ENCODE assay signal across 33 mouse cellular contexts in genomic region chr12:103292366-103292765, GRCm38 (mm10). TPM values are rescaled to one million over a fixed set of nuclear protein-coding genes. Genes with fewer than 3 reads are reported as not detected.
"Had no signal": no experiment of that assay in that cellular context is flagged by ENCODE, and none has a peak within 500 bp of the region (broad histone marks: within the 10 kb centered on the region; RNA-seq: fewer than 3 reads in every experiment).

No protein-coding gene starts in this region.

- H3K4me2 ChIP-seq: heart, embryonic 12.5 days; hindbrain, embryonic 13.5 days; hindbrain, embryonic 15.5 days; limb, embryonic 13.5 days; limb, embryonic 15.5 days; liver, embryonic 12.5 days had no signal

- H3K4me1 ChIP-seq: hindbrain, embryonic 15.5 days; liver, embryonic 12.5 days had no signal

- DNase-seq: gastrocnemius, adult 2 months; gastrocnemius, postnatal 10 days; gastrocnemius, postnatal 25 days; heart, adult 18-20 months; heart, postnatal 10 days; heart, postnatal 4 days; kidney, adult 18-20 months; kidney, adult 8-10 months; kidney, postnatal 10 days; kidney, postnatal 25 days; kidney, postnatal 4 days; left cerebral cortex, postnatal 4 days had no signal

- H3K27me3 ChIP-seq: heart, embryonic 12.5 days; hindbrain, embryonic 13.5 days; hindbrain, embryonic 15.5 days; limb, embryonic 13.5 days; limb, embryonic 15.5 days; liver, embryonic 12.5 days had no signal

- H3K9me3 ChIP-seq: heart, embryonic 10.5 days; heart, embryonic 12.5 days; hindbrain, embryonic 10.5 days; hindbrain, embryonic 13.5 days; hindbrain, embryonic 15.5 days; limb, embryonic 13.5 days; limb, embryonic 15.5 days; liver, embryonic 12.5 days had no signal

- H3K9ac ChIP-seq: heart, embryonic 12.5 days; hindbrain, embryonic 13.5 days; hindbrain, embryonic 15.5 days; limb, embryonic 13.5 days; limb, embryonic 15.5 days; liver, embryonic 12.5 days had no signal

- ATAC-seq: hindbrain, postnatal 0 days; liver, embryonic 12.5 days had no signal

- H3K4me3 ChIP-seq: gastrocnemius, adult 2 months; heart, embryonic 10.5 days; heart, embryonic 12.5 days; hindbrain, embryonic 10.5 days; hindbrain, embryonic 13.5 days; hindbrain, embryonic 15.5 days; layer of hippocampus, adult 2 months; left cerebral cortex, adult 2 months; limb, embryonic 13.5 days; limb, embryonic 15.5 days; liver, embryonic 12.5 days had no signal

- H3K27ac ChIP-seq: gastrocnemius, adult 2 months; heart, embryonic 10.5 days; hindbrain, embryonic 13.5 days; hindbrain, embryonic 15.5 days; hindbrain, postnatal 0 days; layer of hippocampus, adult 2 months; left cerebral cortex, adult 2 months; limb, embryonic 13.5 days; limb, embryonic 15.5 days; liver, embryonic 12.5 days had no signal

- H3K36me3 ChIP-seq: heart, embryonic 10.5 days; heart, embryonic 12.5 days; hindbrain, embryonic 10.5 days; hindbrain, embryonic 13.5 days; hindbrain, embryonic 15.5 days; limb, embryonic 13.5 days; limb, embryonic 15.5 days; liver, embryonic 12.5 days had no signal

RNA-seq across cellular contexts. Expression of gene Fam181a, which starts 18.4 kb away (rescaled TPM):
- total RNA-seq: gastrocnemius, adult 2 months; gastrocnemius, postnatal 10 days; gastrocnemius, postnatal 25 days; gastrocnemius, postnatal 4 days; granulocyte monocyte progenitor cell, adult 5-6 weeks; heart, adult 18-20 months; heart, adult 8-10 months; heart, postnatal 10 days; heart, postnatal 25 days; heart, postnatal 4 days; liver, adult 2 months had no signal
- polyA plus RNA-seq: heart, embryonic 10.5 days; heart, embryonic 16.5 days; intestine, embryonic 14.5 days; kidney, embryonic 14.5 days; kidney, embryonic 16.5 days; limb, embryonic 11.5 days; limb, embryonic 15.5 days; liver, adult 2 months; liver, embryonic 12.5 days had no signal

RNA-seq across cellular contexts. Expression of gene Prima1, which starts 50.4 kb away (rescaled TPM):
- total RNA-seq: granulocyte monocyte progenitor cell, adult 5-6 weeks; liver, adult 2 months had no signal
- polyA plus RNA-seq: liver, adult 2 months; liver, embryonic 12.5 days had no signal
